Mouse (Mus musculus): ENCODE results near the gene Abcb11.

Gene Abcb11

GRCm38 (mm10) chr2:69189222-69189621 is 153.2 kb downstream of the Abcb11 start:
- no peak for DNase-seq (ENCODE audit: low read depth, low spot score)

- DNase-seq (ENCODE audit: low read depth, low spot score) = no peak
Measured at GRCm38 (mm10) chr2:69188732-69189131, 153.7 kb downstream of the Abcb11 start.
